Mouse (Mus musculus) CD4-positive helper T cell, adult 2 months (primary cell): ENCODE data around the gene Ccndbp1.
"Not testable (repeated sequence)": the region's sequence is repeated elsewhere in the genome, so short reads cannot be mapped to it uniquely, and the experiment has no call there.

Source experiments
- DNase-seq: peaks from one replicate; pipeline ENCODE4 v3.0.0-alpha.2; 2012; ENCODE audit warnings: low read depth, missing footprints, low spot score

Ccndbp1 gene

DNA sequence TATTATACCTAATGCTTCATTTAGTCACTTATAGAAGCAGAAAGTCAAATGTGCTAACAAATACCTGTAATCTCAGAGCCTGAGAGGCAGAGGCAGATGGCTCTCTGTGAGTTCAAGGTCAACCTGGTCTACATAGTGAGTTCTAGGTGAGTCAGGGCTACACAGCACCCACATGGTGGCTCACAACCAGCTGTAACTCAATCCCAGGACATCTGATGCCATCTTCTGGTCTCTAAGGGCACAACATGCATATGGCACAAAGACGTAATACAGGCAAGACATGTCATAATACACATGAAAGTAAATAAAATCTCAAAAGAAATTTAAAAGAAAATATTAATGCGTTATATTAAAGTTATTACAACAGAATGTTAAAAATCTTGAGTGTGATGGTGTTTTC, 4.6 kb upstream of the Ccndbp1 start:
- DNase-seq = peak; percentile 21

- no peak for DNase-seq
Observed at GRCm38 (mm10) chr2:121004018-121004811, 4.0 kb upstream of the Ccndbp1 start.

DNA sequence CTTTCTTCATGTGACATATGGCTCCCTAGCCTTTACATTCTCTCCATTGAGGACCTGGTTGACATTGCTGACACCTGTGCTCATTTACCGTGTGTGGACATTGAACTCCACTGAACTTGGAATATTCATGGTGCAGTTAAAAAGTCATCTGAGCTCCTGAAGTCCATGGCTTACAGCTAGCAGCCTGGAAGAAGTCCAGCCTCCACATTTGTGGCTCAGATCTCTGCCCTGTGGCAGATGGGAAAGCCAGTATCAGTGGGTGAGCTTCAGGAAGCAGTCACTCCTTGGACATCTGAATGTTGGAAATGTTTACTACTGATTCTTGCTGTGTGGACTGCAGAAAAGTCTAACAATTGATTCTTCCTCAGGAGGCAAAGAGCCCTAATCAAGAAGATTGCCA, 1.2 kb upstream of the Ccndbp1 start:
- DNase-seq = no peak

DNA sequence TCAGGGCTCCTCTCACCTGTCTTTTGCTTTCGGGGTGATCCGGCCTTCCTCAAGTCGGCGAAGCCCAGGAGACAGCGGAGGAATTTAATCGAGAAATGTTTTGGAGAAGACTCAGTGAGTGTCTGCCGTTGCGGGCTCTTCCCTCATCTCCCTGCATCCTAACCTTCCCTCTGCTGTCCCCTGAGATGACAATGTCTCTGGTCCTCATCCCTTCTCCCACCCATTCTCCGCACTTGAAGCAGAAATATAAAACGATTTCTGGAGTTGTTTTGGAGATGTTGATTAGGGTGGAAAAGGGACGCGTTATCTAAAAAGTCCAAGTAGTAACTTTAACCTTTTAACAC, 433 bp downstream of the Ccndbp1 start:
- DNase-seq = no peak

GRCm38 (mm10) chr2:121009071-121009677, 971 bp downstream of the Ccndbp1 start:
- no peak for DNase-seq

GRCm38 (mm10) chr2:121012676-121013075, 4.5 kb downstream of the Ccndbp1 start:
- DNase-seq = no peak

- DNase-seq = no peak
Observed at GRCm38 (mm10) chr2:121015507-121015906, 7.3 kb downstream of the Ccndbp1 start.

DNA sequence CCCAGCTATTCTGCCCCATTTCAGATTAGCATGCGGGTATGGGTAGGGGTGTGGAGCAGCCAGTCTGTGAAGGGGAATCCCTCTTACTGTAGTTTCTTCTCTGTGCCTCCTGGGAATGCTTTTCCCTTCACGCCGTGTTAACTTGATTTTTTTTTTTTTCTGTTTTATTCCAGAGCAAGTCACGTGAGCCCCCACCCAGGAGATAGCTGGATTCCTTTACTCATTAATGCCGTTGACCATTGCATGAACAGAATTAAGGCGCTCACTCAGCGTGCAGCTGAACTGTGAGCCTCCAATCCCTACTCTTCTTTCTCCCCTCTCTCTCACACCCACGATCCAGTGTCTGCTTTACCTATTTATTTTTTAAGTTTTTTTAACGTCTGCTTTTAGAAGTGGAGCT, 8.0 kb downstream of the Ccndbp1 start:
- no peak for DNase-seq

- DNase-seq = no peak
Observed at GRCm38 (mm10) chr2:121017151-121017550, 8.9 kb downstream of the Ccndbp1 start.

DNA sequence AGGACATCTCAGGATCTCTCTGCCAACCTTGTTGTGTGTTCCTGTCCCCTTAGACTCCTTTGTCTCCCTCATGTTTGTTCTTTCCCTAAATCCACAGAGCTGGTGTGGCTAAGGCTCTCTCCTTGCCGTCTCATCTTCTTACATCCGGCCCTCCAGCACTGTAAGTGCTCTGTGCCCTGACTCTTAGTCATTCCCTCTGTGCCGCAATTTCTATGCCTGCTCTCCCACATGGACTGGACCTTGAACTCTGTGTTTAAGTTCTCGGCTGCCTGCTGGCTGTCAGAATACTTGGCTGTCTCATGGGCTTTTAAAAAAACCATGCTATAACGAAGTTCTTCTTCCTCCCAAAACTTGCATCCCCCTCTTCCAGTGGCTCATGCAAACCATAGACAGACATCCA, 14.7 kb downstream of the Ccndbp1 start:
- DNase-seq = no peak

- no peak for DNase-seq
Observed at GRCm38 (mm10) chr2:121036733-121037341, 28.6 kb downstream of the Ccndbp1 start, which contains the start of gene Epb42. Epb42 (minus strand) TSS chr2:121037072.

DNA sequence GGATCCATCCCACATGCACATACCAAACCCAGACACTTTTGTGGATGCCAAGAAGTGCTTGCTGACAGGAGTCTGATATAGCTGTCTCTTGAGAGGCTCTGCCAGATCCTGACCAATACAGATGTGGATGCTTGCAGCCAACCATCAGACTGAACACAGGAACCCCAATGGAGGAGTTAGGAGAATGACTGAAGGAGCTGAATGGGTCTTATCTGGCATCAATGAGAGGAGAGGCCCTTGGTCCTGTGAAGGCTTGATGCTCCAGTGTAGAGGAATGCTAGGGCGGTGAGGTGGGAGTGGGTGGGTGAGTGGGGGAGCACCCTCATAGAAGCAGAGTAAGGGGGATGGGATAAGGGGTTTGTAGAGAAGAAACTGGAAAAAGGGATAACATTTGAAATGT, 30.6 kb downstream of the Ccndbp1 start:
- not testable (repeated sequence) for DNase-seq

DNA sequence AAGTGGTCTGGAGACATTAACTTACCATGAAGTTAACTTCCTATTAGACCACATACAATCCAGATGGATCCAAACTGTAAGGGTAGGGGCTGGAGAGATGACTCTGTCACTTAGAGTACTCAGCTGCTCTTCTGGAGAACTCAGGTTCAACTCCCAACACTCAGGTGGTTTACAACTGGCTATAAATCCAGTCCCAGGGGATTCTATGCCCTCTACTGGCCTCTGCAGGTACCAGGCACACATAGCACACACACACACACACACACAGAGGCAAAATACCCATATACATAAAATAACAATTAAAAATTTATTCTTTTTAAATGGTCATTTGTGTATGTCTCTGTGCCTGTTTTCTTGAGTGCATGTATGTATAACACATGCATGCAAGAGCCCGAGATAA, 31.2 kb downstream of the Ccndbp1 start:
- no peak for DNase-seq

- DNase-seq = peak; percentile 15
Observed at GRCm38 (mm10) chr2:121041098-121041497, 32.9 kb downstream of the Ccndbp1 start.

DNA sequence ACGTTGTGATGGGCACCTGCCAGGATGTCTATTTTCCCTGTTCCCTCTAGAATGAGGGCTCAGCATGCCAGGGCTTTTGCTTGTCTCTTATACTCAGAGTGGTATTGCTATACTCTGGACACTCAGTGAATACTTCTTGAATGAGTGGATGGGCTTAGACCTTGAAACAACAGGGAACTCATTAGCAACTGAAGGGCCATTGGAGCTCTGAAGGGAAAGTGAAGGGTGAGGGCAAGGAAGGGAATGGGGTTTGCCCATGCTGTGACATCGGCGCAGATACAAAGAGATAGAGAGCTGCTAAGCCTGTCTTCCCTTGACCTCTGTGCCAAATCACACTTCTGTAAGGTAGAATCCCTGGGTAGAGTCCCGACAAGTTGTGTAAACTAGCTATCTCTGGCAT, 37.5 kb downstream of the Ccndbp1 start:
- no peak for DNase-seq

DNA sequence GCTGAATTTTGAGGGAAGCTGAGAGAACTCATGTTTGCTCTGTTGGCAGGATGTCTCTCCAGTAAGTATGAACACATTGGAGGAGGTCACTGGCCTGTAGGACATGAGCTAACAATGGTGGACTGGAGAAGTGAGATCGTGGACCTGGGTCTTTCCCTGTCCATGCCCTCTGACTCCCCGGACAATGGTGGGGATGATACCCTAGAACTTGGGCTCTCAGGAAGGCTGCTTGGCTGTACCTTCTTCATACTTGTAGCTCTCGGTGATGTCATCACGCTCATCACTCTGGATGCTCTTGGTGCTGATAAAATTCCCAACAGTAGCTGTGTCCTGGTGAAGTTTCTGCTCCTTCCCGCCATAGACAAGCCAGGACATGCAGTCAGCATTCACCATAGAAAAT, 44.0 kb downstream of the Ccndbp1 start:
- no peak for DNase-seq

GRCm38 (mm10) chr2:121054060-121054459, 45.9 kb downstream of the Ccndbp1 start:
- no peak for DNase-seq

DNA sequence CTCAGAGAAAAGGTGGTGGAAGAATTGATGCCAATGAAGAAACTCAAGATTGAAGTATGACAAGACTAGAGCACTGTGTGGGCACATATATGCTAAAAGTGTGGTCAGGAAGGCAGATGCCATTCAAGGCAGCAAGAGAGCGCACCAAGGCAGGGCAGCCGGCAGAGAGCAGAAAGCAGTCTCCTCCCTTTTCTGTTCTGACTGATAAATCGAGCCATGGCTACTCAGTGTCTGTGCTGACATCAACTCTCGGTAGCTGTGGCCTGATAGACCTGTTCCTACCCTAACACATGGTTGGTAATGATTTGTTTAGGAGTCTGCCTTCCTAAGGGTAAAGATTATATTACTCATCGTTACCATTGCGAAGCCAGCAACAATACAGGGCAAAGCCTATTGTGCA, 47.7 kb downstream of the Ccndbp1 start:
- no peak for DNase-seq

GRCm38 (mm10) chr2:121057997-121058396, 49.8 kb downstream of the Ccndbp1 start:
- DNase-seq = no peak

DNA sequence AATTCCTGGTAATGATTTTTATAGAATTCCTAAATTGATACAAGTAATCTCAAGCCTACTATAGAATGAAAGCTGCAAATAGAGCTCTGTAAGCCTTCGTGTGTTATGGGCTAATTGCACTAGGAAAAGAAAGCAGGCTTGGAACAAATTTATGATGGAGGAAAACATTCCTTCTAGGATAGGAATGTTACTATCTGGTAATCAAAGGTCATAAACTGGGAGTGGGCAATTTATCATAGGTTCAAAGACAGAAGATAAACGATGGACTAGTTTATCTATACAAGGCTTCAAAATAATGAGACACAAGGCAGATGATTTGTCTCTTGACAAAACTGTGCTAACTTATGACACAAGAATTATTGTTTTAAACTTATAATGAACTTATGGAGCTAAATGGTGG, 53.1 kb downstream of the Ccndbp1 start:
- no peak for DNase-seq
